Mouse (Mus musculus): ENCODE measurements around the gene Atxn10.

Gene Atxn10

GRCm38 (mm10) chr15:85406846-85407245 is 70.8 kb downstream of the Atxn10 start:
- no peak for DNase-seq

- no peak for DNase-seq
Measured at GRCm38 (mm10) chr15:85407342-85407741, 71.3 kb downstream of the Atxn10 start.

DNA sequence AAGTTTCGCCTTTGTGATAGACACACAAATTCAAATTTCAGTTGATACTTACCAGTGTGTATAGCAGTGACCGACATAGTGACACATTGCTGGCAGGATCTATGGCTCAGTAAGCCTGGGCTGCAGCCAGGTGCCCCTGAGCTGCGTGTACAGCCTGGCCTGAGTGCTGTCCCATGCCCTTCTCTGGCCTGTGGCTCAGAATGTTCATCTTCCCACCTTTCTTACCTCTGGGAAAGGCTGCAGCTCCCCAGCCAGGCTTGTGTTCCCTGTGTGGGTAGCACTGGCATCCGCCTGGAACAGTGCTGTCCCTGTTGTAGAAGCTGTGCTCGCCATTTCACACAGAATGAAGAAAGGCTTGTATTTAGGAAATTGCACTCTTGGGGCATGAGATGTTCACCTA is 72.7 kb downstream of the Atxn10 start:
- DNase-seq = peak; percentile 59 to 63

GRCm38 (mm10) chr15:85409245-85409783 is 73.3 kb downstream of the Atxn10 start:
- DNase-seq = no peak

GRCm38 (mm10) chr15:85409836-85410235 is 73.8 kb downstream of the Atxn10 start:
- DNase-seq = peak; percentile 65 to 66

GRCm38 (mm10) chr15:85414620-85415019 is 78.6 kb downstream of the Atxn10 start:
- DNase-seq = no peak

- DNase-seq = no peak
Measured at GRCm38 (mm10) chr15:85420686-85421085, 84.6 kb downstream of the Atxn10 start.

GRCm38 (mm10) chr15:85424197-85424596 is 88.2 kb downstream of the Atxn10 start:
- no peak for DNase-seq

- no peak for DNase-seq
Measured at GRCm38 (mm10) chr15:85428140-85428539, 92.1 kb downstream of the Atxn10 start.

DNA sequence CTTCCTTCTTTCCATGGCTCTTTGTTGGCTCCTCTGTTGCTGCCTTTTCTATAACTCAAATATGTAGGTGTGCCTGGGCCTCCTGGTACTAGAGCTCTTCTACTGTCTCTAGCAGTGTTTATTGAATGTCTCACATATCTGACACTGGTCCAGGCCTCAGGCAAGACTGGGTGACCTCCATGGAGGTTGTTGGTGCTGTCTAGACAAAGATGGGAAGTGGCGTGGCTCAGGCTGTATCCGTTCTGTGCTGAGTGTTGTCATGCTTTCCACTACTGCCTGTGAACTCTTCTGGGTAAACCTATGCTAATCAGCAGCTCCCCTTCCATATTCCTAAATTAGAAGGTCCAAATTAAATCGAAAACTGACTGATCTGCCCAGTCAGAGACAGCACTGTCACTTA is 106.5 kb downstream of the Atxn10 start:
- no peak for DNase-seq

- no peak for DNase-seq
Measured at GRCm38 (mm10) chr15:85446652-85447051, 110.6 kb downstream of the Atxn10 start.

DNA sequence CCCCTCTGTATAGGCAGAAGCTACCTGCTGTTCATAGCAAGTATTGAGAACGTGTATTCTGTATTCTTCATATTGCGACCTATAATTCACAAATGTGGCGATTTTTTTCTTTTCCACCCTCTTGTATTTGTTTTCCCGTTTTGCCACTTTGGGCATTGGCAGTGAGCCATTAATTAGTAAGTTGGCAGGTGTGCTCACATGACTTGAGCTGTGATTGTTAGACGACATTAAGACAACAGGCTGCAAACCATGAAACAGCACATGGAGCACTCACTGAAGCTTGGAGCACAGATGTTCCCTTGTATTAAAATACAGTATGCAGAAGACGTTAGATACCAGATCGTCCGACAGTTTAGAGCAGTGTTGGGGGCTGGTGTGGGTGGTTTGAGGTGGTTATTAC is 120.8 kb downstream of the Atxn10 start:
- DNase-seq = no peak

DNA sequence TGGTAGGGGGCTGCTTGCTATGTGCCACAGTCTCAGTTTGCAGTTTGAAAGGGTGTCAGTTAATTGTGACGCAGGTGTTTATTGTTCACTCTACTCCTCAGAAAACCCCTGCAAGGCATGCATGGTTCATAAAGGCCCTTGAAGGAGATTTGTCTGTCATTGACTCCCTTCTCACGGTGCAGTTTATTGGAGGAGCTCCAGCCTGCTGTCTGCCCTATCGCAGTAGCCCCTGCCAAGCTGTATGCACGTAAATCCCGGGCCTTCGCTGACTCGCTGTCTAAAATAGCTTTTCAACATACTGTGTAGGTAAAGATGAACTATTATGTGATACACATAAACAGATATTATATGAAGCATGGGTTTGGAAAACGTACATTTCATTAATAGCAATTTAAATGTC is 121.8 kb downstream of the Atxn10 start:
- no peak for DNase-seq

DNA sequence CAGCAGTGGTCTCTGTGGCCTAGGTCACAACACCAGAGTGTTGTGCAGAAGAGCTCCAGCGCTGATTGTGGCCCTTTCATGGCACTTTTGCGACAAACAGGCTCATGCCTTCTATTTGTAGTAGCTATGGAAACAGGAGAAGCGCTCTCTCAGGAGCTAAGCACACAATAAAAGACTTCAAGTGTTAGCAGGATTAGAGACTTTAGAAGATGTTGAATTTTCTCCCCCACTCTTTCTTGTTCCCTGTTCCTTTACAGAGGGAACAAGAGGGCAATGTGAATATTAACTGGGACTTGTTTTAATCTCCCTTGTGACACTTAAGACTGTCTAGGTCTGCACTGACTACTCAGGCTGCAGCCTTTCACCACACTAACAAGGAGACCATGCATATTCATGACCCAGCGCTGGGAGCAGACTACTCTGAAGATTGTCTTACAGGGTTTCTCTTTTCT is 122.6 kb downstream of the Atxn10 start:
- DNase-seq = no peak

- peak in 1 of 2 experiments; percentile 40 for DNase-seq
Measured at GRCm38 (mm10) chr15:85461541-85461940, 125.5 kb downstream of the Atxn10 start.

GRCm38 (mm10) chr15:85462138-85462537 is 126.1 kb downstream of the Atxn10 start:
- DNase-seq = no peak

GRCm38 (mm10) chr15:85463027-85463790 is 127.2 kb downstream of the Atxn10 start:
- DNase-seq = no peak

DNA sequence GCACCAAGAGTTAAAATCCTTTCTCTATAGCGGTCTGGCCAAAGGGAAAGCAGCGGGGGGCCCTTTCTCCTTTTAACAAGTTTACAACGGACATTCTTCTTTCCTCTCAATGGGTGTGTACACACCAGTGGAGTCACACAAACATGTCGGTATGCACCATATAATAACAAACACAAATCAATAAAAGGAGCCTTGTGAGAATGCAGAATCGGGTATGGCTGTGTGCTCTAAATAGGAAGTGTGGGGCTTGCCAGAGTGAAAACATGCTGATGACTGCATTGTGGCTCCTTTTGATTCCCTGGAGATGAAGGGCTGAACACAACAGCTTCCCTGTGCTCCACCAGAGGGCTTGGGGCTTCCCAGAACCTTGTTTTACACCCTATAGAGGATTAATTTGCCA is 128.1 kb downstream of the Atxn10 start:
- no peak for DNase-seq

- no peak for DNase-seq
Measured at GRCm38 (mm10) chr15:85464823-85465565, 128.9 kb downstream of the Atxn10 start.

DNA sequence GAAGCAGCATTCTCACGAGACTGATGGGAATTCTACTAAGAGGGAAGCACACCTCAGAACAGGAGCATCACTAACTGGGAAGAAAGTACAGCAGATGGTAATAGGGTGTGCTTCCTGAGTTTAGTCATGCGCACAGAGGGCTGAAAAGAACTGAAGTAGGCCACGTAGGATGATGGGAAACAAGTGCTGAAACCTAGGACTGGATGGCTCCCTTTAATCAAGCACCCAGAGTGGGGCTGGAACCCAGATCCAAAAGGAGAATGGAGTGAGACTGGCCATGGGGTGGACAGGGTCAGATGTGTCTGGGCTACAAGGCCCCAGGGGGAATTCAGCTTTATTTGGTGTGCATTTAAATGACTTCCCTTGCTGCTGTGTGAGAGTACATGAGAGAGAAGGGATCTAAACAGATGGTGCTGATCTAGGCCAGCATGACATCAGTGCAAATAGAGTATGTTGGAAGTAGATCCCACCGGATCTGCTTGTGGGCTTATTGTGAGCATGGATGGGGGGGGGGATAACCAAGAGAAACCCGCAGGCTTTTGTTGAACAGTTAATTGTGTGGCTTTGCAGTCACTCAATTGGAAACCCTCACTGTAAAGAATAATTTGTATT is 130.5 kb downstream of the Atxn10 start:
- no peak for DNase-seq

DNA sequence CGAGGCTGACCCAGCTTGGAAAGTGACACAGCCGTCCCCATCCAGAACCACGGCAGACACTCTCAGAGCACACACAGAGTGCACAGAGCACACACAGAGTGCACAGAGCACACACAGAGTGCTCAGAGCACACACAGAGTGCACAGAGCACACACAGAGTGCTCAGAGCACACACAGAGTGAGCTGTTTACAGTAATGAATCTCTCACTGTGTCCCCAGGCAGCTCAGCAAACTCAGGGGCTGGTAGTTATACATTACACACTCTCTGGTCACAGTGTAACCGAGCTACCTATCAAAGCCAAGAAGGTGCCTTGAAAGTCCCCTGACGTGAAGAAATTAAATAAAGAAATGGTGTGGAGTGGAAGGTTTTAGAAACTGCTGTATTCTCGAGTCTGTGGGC is 133.4 kb downstream of the Atxn10 start:
- DNase-seq = no peak

GRCm38 (mm10) chr15:85474697-85475096 is 138.7 kb downstream of the Atxn10 start:
- DNase-seq = no peak

DNA sequence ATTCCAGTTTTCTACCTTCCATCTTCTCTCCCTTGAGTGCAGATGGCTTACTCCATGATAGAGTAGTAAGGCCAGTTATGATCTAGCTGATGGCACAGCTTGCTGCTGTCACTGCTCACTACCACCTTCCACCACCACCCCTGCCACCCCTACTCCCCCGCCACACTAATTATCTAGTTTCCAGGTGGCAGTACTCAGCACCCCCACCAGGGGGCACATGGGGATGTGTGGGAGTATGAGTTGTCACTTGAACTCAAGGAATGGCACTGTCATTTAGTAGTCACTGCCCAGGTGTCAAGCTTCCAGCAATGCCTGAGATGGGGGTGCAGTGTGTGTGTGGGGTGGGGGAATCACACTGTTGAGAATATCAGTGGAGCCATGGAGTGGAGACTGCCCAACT is 141.5 kb downstream of the Atxn10 start:
- DNase-seq = peak; percentile 42 to 63
